Mouse (Mus musculus) stomach, embryonic 15.5 days (tissue): ENCODE measurements at regions not wholly inside any gene's neighbourhood (a gene's known extent, or its start where the extent isn't known, plus 50 kb on each side); places are given as distances from the start of the nearest gene placed in this dataset.

Experiments used
- ATAC-seq: fragments of 200-750 bp; cut with Nextera tagmentation; 2 replicates; pipeline ENCODE4 v1.8.0; 2017; ENCODE audit warnings: low read depth, moderate number of reproducible peaks, moderate TSS enrichment; ENCODE audit not compliant: insufficient read depth, low FRiP score
- H3K27ac ChIP-seq: fragments of 300-500 bp; sonication (generic); 2 replicates; pipeline ENCODE4 v1.5.1; 2015; ENCODE audit warnings: mild to moderate bottlenecking, inconsistent platforms
- H3K27me3 ChIP-seq: fragments of 300-500 bp; sonication (generic); replicated peaks from 2 replicates; pipeline ENCODE4 v1.6.1; 2015; ENCODE audit warnings: inconsistent platforms
- H3K36me3 ChIP-seq: fragments of 300-500 bp; sonication (generic); 2 replicates; pipeline ENCODE4 v1.6.1; 2015; ENCODE audit warnings: inconsistent platforms
- H3K4me1 ChIP-seq: fragments of 300-500 bp; sonication (generic); 2 replicates; pipeline ENCODE4 v1.6.1; 2015; ENCODE audit warnings: inconsistent platforms
- H3K4me2 ChIP-seq: fragments of 300-500 bp; sonication (generic); 2 replicates; pipeline ENCODE4 v1.6.1; 2015; ENCODE audit warnings: mild to moderate bottlenecking, inconsistent platforms
- H3K4me3 ChIP-seq: fragments of 300-500 bp; sonication (generic); replicated peaks from 2 replicates; pipeline ENCODE4 v1.5.1; 2015; ENCODE audit warnings: inconsistent platforms
- H3K9ac ChIP-seq: fragments of 300-500 bp; sonication (generic); 2 replicates; pipeline ENCODE4 v1.6.1; 2015; ENCODE audit warnings: inconsistent platforms
- H3K9me3 ChIP-seq: fragments of 300-500 bp; sonication (generic); 2 replicates; pipeline ENCODE4 v1.6.1; 2016; ENCODE audit warnings: inconsistent platforms
- WGBS: fragments of 180-500 bp; shearing (Covaris S2); methylation state at CpG from one replicate; pipeline ENCODE4 v1.1.7; 2015; 5-methylcytosine and 5-hydroxymethylcytosine counted together

DNA sequence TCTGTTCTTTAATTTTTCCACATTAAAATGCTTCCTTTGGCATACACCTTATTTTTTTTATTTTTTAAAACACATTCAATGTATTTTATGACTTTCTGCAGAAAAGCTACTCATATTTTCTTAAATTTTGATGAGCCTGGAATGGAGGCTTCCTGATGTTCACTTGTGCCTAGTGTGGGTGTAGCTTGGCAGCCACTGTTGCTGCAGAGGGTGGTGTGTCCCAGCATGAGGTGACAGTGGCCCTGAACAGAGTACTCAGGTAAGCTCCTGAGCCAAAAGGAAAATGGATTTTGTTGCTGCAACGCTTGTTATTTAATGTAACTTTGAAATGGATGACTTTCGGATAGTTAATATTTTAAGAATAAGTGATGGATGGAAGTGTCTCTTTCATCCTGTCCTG lies 170.6 kb downstream of the Eipr1 start:
- no peak overlapping the region for H3K9ac ChIP-seq
- H3K27me3 ChIP-seq = no peaks in the 10 kb centered on the region
- H3K27ac ChIP-seq = no peak overlapping the region
- no peak overlapping the region for H3K4me3 ChIP-seq
- H3K4me2 ChIP-seq = no peak overlapping the region
- H3K4me1 ChIP-seq = no peaks in the 10 kb centered on the region
- H3K9me3 ChIP-seq = no peaks in the 10 kb centered on the region
- ATAC-seq = no peak
- WGBS = 88% methylated on average over 2 of the region's 2 CpGs
- H3K36me3 ChIP-seq = no peaks in the 10 kb centered on the region

GRCm38 (mm10) chr12:28925206-28925605 lies 173.6 kb downstream of the Eipr1 start:
- Histone ChIP-seq H3K4me1 (no peaks in the 10 kb centered on the region), H3K36me3 (no peaks in the 10 kb centered on the region), H3K4me3 (no peak overlapping the region), H3K9me3 (no peaks in the 10 kb centered on the region), H3K4me2 (no peak overlapping the region), H3K9ac (no peak overlapping the region), H3K27me3 (no peaks in the 10 kb centered on the region), H3K27ac (no peak overlapping the region)
- no peak for ATAC-seq
- 90% methylated on average over 4 of the region's 4 CpGs for WGBS

DNA sequence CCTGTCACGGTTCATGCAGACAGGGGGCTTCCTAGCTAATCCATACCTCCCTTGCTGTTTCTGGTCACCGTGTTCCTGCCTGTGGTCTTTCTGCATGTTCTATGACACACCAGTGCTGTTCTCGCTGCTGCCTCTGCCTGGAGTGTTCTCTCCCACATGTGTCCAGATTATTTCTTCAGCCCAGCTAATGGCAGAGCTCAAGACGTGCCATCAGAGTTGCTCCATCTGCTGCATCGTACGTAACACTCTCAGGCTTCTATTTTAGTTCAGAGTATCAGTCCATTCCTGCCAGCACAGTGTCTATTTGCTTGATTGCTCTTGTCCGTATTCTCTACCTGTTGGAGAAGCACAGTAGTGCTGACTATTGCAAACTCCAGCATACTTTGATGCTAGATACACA lies 188.3 kb downstream of the Eipr1 start:
- no peak overlapping the region for H3K4me2 ChIP-seq
- H3K9me3 ChIP-seq = no peaks in the 10 kb centered on the region
- no peak overlapping the region for H3K27ac ChIP-seq
- WGBS = 73% methylated on average over 7 of the region's 7 CpGs
- H3K4me3 ChIP-seq = no peak overlapping the region
- H3K36me3 ChIP-seq = no peaks in the 10 kb centered on the region
- no peak for ATAC-seq
- H3K4me1 ChIP-seq = no peaks in the 10 kb centered on the region
- H3K27me3 ChIP-seq = no peaks in the 10 kb centered on the region
- no peak overlapping the region for H3K9ac ChIP-seq

GRCm38 (mm10) chr12:28948889-28949288 lies 197.3 kb downstream of the Eipr1 start:
- ATAC-seq = no peak
- H3K4me2 ChIP-seq = no peak overlapping the region
- H3K36me3 ChIP-seq = no peaks in the 10 kb centered on the region
- H3K9me3 ChIP-seq = no peaks in the 10 kb centered on the region
- H3K27me3 ChIP-seq = no peaks in the 10 kb centered on the region
- no peak overlapping the region for H3K4me3 ChIP-seq
- H3K9ac ChIP-seq = no peak overlapping the region
- no peaks in the 10 kb centered on the region for H3K4me1 ChIP-seq
- 66% methylated on average over 9 of the region's 9 CpGs for WGBS
- no peak overlapping the region for H3K27ac ChIP-seq

- WGBS = 70% methylated on average over 10 of the region's 10 CpGs
Measured at GRCm38 (mm10) chr12:28949307-28949706, 197.7 kb downstream of the Eipr1 start.

DNA sequence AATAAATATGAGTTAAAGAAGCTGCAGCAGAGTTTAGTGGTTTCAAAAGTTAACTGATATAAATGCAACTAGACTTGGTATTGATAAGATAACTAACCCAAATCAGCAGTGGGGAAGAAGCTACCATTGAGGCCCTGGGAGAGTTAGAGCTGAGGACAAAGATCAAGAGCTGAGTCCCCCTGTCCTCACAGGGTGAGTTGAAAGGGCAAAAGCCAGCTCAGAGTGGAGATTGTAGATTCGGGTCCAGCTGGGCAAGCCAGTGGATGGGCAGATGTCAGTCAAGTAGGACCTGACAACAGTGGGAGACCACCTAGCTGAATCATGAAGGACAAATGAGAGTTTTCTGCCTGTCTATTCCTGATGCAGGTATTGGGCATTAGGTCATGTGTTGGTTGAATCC lies 205.6 kb downstream of the Eipr1 start:
- no peaks in the 10 kb centered on the region for H3K4me1 ChIP-seq
- no peak for ATAC-seq
- WGBS = 79% methylated on average over 1 of the region's 1 CpGs

More at GRCm38 (mm10) chr12:28949307-28949706, 197.7 kb downstream of the Eipr1 start:
- H3K27me3 ChIP-seq = no peaks in the 10 kb centered on the region
- no peak overlapping the region for H3K4me2 ChIP-seq
- H3K36me3 ChIP-seq = no peaks in the 10 kb centered on the region
- no peak overlapping the region for H3K4me3 ChIP-seq
- no peaks in the 10 kb centered on the region for H3K4me1 ChIP-seq
- no peak overlapping the region for H3K9ac ChIP-seq
- no peak overlapping the region for H3K27ac ChIP-seq
- ATAC-seq = no peak
- H3K9me3 ChIP-seq = no peaks in the 10 kb centered on the region

DNA sequence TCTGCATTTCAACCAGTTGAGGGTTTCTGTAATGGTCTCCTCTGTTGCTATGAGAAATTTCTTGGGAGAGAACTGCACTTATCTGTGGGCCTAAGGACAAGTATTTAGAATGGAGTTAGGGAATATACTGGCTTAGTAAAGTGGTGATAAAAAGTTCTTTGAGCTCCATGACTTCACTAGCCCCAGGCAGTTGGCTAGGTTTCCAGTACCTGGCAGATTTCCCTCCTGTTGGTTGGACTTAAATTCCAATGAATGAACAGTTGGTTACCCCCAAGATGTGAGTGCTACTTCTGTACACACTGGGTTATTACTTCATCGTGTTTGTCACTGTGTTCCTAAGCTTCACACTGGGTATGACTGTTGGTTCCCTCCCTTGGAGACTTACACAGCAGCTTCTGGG lies 207.1 kb downstream of the Eipr1 start:
- H3K9ac ChIP-seq = no peak overlapping the region
- no peak overlapping the region for H3K4me2 ChIP-seq
- H3K9me3 ChIP-seq = no peaks in the 10 kb centered on the region
- WGBS = 76% methylated on average over 1 of the region's 1 CpGs
- H3K27ac ChIP-seq = no peak overlapping the region
- no peaks in the 10 kb centered on the region for H3K4me1 ChIP-seq
- no peak overlapping the region for H3K4me3 ChIP-seq
- H3K36me3 ChIP-seq = no peaks in the 10 kb centered on the region
- no peaks in the 10 kb centered on the region for H3K27me3 ChIP-seq
- ATAC-seq = no peak

More for the DNA sequence above, 205.6 kb downstream of the Eipr1 start:
- Histone ChIP-seq H3K4me2 (no peak overlapping the region), H3K4me3 (no peak overlapping the region), H3K36me3 (no peaks in the 10 kb centered on the region), H3K9me3 (no peaks in the 10 kb centered on the region), H3K27me3 (no peaks in the 10 kb centered on the region), H3K27ac (no peak overlapping the region), H3K9ac (no peak overlapping the region)

GRCm38 (mm10) chr12:28969671-28970379 lies 218.2 kb downstream of the Eipr1 start:
- 56% methylated on average over 2 of the region's 2 CpGs for WGBS
- Histone ChIP-seq H3K27me3 (no peaks in the 10 kb centered on the region), H3K27ac (no peak overlapping the region), H3K9me3 (no peaks in the 10 kb centered on the region), H3K9ac (no peak overlapping the region), H3K4me3 (no peak overlapping the region), H3K36me3 (no peaks in the 10 kb centered on the region), H3K4me1 (no peaks in the 10 kb centered on the region), H3K4me2 (no peak overlapping the region)
- no peak for ATAC-seq

DNA sequence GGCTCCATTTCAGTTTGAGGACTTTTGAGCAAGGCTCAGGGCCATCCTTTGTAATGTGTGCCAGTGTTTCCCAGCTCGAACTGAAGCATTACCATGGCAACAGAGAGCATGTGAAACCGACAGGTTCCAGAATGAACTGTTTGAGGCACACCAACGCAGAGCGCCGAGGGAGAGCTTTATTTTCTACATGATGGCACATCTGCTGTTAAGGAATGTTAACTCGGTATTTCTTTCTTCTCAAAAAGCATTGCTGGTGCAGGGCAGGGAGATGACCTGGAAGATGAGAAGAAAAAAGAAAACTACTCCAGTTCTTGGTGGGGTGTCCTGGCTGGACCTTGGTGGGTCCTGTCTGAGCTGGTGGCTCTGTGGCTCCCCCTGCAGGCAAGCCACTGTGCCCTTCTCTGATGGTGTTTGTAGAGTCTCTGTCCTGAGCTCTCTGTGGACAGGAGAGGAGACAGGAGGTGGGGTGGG lies 223.0 kb downstream of the Eipr1 start:
- no peak overlapping the region for H3K4me2 ChIP-seq
- 70% methylated on average over 6 of the region's 6 CpGs for WGBS
- ATAC-seq = no peak

GRCm38 (mm10) chr12:28975249-28975648 lies 223.6 kb downstream of the Eipr1 start:
- Histone ChIP-seq H3K4me3 (no peak overlapping the region), H3K4me2 (no peak overlapping the region), H3K27me3 (no peaks in the 10 kb centered on the region), H3K27ac (no peak overlapping the region), H3K9me3 (no peaks in the 10 kb centered on the region), H3K36me3 (no peaks in the 10 kb centered on the region), H3K9ac (no peak overlapping the region), H3K4me1 (no peaks in the 10 kb centered on the region)
- 84% methylated on average over 5 of the region's 5 CpGs for WGBS
- no peak for ATAC-seq

More for the DNA sequence above, 223.0 kb downstream of the Eipr1 start:
- Histone ChIP-seq H3K27ac (no peak overlapping the region), H3K36me3 (no peaks in the 10 kb centered on the region), H3K4me1 (no peaks in the 10 kb centered on the region), H3K9me3 (no peaks in the 10 kb centered on the region), H3K4me3 (no peak overlapping the region), H3K9ac (no peak overlapping the region), H3K27me3 (no peaks in the 10 kb centered on the region)

DNA sequence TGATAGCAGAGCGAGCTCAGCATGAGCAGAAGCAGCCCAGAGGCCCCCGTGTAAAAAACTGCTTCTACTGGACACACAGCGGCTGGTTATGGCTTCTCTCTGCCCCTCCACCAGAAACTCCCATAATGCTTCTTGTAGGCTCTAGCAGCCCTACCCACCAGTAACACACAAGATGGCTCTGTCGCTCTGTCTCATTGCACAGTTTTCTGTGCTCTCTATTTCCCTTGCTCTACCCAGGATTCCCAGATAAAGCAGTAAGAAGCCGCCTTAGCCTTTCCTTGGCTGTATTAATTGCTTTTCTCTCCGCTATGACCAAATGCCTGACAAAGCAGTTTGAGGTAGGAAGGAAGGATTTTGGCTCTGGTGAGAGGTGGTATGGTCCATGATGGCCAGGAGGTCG lies 228.1 kb downstream of the Eipr1 start:
- WGBS = 75% methylated on average over 7 of the region's 7 CpGs
- H3K27ac ChIP-seq = no peak overlapping the region
- no peaks in the 10 kb centered on the region for H3K36me3 ChIP-seq
- H3K9ac ChIP-seq = no peak overlapping the region
- H3K9me3 ChIP-seq = no peaks in the 10 kb centered on the region
- no peak overlapping the region for H3K4me3 ChIP-seq
- H3K4me1 ChIP-seq = no peaks in the 10 kb centered on the region
- ATAC-seq = no peak
- H3K27me3 ChIP-seq = no peaks in the 10 kb centered on the region
- no peak overlapping the region for H3K4me2 ChIP-seq

GRCm38 (mm10) chr12:28986214-28986613 lies 234.6 kb downstream of the Eipr1 start:
- Histone ChIP-seq H3K9me3 (no peaks in the 10 kb centered on the region), H3K4me1 (no peaks in the 10 kb centered on the region), H3K9ac (no peak overlapping the region), H3K36me3 (no peaks in the 10 kb centered on the region), H3K27me3 (no peaks in the 10 kb centered on the region), H3K4me2 (no peak overlapping the region), H3K4me3 (no peak overlapping the region), H3K27ac (no peak overlapping the region)
- ATAC-seq = no peak
- WGBS = 48% methylated on average over 7 of the region's 7 CpGs
